ENCODE assay signal across 9 mouse cellular contexts in genomic region chr9:37432720-37433421, GRCm38 (mm10). TPM values are rescaled to one million over a fixed set of nuclear protein-coding genes. Genes with fewer than 3 reads are reported as not detected.
DNase-seq lines count a peak whose midpoint lies in the region; ATAC-seq and TF ChIP-seq lines count a peak whose summit lies in the region.
"Had no signal": no experiment of that assay in that cellular context is flagged by ENCODE, and none has a peak within 500 bp of the region (broad histone marks: within the 10 kb centered on the region; RNA-seq: fewer than 3 reads in every experiment).

Gene Robo3, minus strand, starts transcription at chr9:37433246.

- no peak for DNase-seq in heart, postnatal 14 days
- DNase-seq in spleen, adult 18-20 months: no peak
- no peak for DNase-seq in gastrocnemius, adult 18-20 months (ENCODE audit: low spot score)

- WGBS in heart, embryonic 13.5 days: under 1% methylated on average over 40 of the region's 40 CpGs
- under 1% methylated on average over 37 of the region's 40 CpGs for WGBS in forebrain, embryonic 13.5 days
- 2% methylated on average over 39 of the region's 40 CpGs for WGBS in limb, embryonic 12.5 days

- no peaks in the 10 kb centered on the region for H3K9me3 ChIP-seq in heart, embryonic 13.5 days
- H3K9me3 ChIP-seq in E14TG2a.4 (ENCODE audit: low read length): no peaks in the 10 kb centered on the region
- no peaks in the 10 kb centered on the region for H3K9me3 ChIP-seq in forebrain, embryonic 13.5 days (replicated peaks)
- H3K9me3 ChIP-seq in limb, embryonic 12.5 days: no peaks in the 10 kb centered on the region

- peaks cover 25% of the 10 kb centered on the region for H3K4me1 ChIP-seq in heart, embryonic 13.5 days
- H3K4me1 ChIP-seq in E14TG2a.4 (replicated peaks; ENCODE audit: low read depth, low read length): peaks cover 56% of the 10 kb centered on the region
- peaks cover 47% of the 10 kb centered on the region for H3K4me1 ChIP-seq in forebrain, embryonic 13.5 days
- H3K4me1 ChIP-seq in limb, embryonic 12.5 days (replicated peaks): peaks cover 17% of the 10 kb centered on the region

- peak within 1 kb of the TSS; percentile 28; the same call in 1 of the 2 replicates for H3K9ac ChIP-seq in heart, embryonic 13.5 days
- peak within 1 kb of the TSS; percentile 64 for H3K9ac ChIP-seq in forebrain, embryonic 13.5 days
- no peak within 1 kb of the TSS for H3K9ac ChIP-seq in limb, embryonic 12.5 days (replicated peaks)

- H3K27me3 ChIP-seq in heart, embryonic 13.5 days (replicated peaks): peaks cover 84% of the 10 kb centered on the region
- peaks cover 84% of the 10 kb centered on the region for H3K27me3 ChIP-seq in E14TG2a.4 (ENCODE audit: insufficient read depth, low read length)
- peaks cover 67% of the 10 kb centered on the region for H3K27me3 ChIP-seq in forebrain, embryonic 13.5 days
- peaks cover 95% of the 10 kb centered on the region for H3K27me3 ChIP-seq in limb, embryonic 12.5 days

- intact Hi-C loops in heart, postnatal 14 days (cut with DNase I): loop anchor here (5.0 to 10.0 kb wide), 2 partner anchors 204 to 502 kb away; no protein-coding TSS in a partner anchor

- TF ChIP-seq CTCF in E14TG2a.4 (conservative IDR thresholded peaks at IDR 0.05; ENCODE audit: low read length): no peak

- no peak within 1 kb of the TSS for H3K27ac ChIP-seq in heart, embryonic 13.5 days (replicated peaks)
- no peak within 1 kb of the TSS for H3K27ac ChIP-seq in forebrain, embryonic 13.5 days
- H3K27ac ChIP-seq in limb, embryonic 12.5 days: no peak within 1 kb of the TSS

- H3K4me2 ChIP-seq in heart, embryonic 13.5 days: peak within 1 kb of the TSS; percentile 72
- peak within 1 kb of the TSS; percentile 88 for H3K4me2 ChIP-seq in forebrain, embryonic 13.5 days
- H3K4me2 ChIP-seq in limb, embryonic 12.5 days: peak within 1 kb of the TSS; percentile 54

- no peak for ATAC-seq in heart, embryonic 13.5 days (ENCODE audit: extremely low read depth, insufficient number of reproducible peaks, low FRiP score, low TSS enrichment)
- peak; percentile 34 for ATAC-seq in forebrain, embryonic 13.5 days
- ATAC-seq in limb, embryonic 12.5 days (ENCODE audit: insufficient number of reproducible peaks, insufficient read depth, low FRiP score, low TSS enrichment, low read depth): no peak
- no peak for ATAC-seq in granulocyte monocyte progenitor cell, adult 5-6 weeks (replicated peaks; ENCODE audit: poor library complexity, severe bottlenecking)

- H3K36me3 ChIP-seq in heart, embryonic 13.5 days: no peaks in the 10 kb centered on the region
- no peaks in the 10 kb centered on the region for H3K36me3 ChIP-seq in E14TG2a.4 (ENCODE audit: insufficient read depth, low read length)
- H3K36me3 ChIP-seq in forebrain, embryonic 13.5 days (ENCODE audit: poor library complexity, severe bottlenecking): no peaks in the 10 kb centered on the region
- H3K36me3 ChIP-seq in limb, embryonic 12.5 days: no peaks in the 10 kb centered on the region

- H3K4me3 ChIP-seq in heart, embryonic 13.5 days: peak within 1 kb of the TSS; percentile 46
- H3K4me3 ChIP-seq in E14TG2a.4 (replicated peaks; ENCODE audit: low read length): peak within 1 kb of the TSS; percentile 73
- peak within 1 kb of the TSS; percentile 43 for H3K4me3 ChIP-seq in forebrain, embryonic 13.5 days
- H3K4me3 ChIP-seq in limb, embryonic 12.5 days (replicated peaks): peak within 1 kb of the TSS; percentile 33

RNA-seq across cellular contexts. Expression of gene Robo3, which starts in this region (rescaled TPM):
- polyA plus RNA-seq in heart, embryonic 13.5 days (2015; fragmentation: Nextera tagmentation; extraction: Ambion mirVana): 0.14 and 0.17 TPM in 2 replicates
- total RNA-seq in heart, postnatal 14 days (2021): not detected
- polyA plus RNA-seq in forebrain, embryonic 13.5 days (2015; fragmentation: Nextera tagmentation; extraction: Ambion mirVana): 7.1 and 9.3 TPM in 2 replicates
- 0.10 TPM in 1 of 2 replicates, not detected in the other for polyA plus RNA-seq in limb, embryonic 12.5 days (2016; fragmentation: Nextera tagmentation; extraction: Ambion mirVana)
- total RNA-seq in gastrocnemius, adult 18-20 months (2021): not detected
- 0.95 TPM in 1 of 2 replicates, not detected in the other for total RNA-seq in granulocyte monocyte progenitor cell, adult 5-6 weeks (2014; fragmentation: Nextera tagmentation)
- 0.13 and 2.2 TPM in 2 replicates for total RNA-seq in granulocyte monocyte progenitor cell, adult 5-6 weeks (2017)
- total RNA-seq: MEL had no signal
